Mouse (Mus musculus): ENCODE results near the gene 1600012H06Rik. TPM values are rescaled to one million over a fixed set of nuclear protein-coding genes. Genes with fewer than 3 reads are reported as not detected.
"Not testable (repeated sequence)": the region's sequence is repeated elsewhere in the genome, so short reads cannot be mapped to it uniquely, and the experiment has no call there.

1600012H06Rik gene
- total RNA-seq, 2 experiments from 2014 or later = 13.9 to 16.4 TPM

GRCm38 (mm10) chr17:15000047-15000446, 57.1 kb downstream of the 1600012H06Rik start:
- H3K27ac ChIP-seq; H3K4me3 ChIP-seq; intact Hi-C loops (cut with DNase I); DNase-seq (ENCODE audit: extremely low spot score in 1 of 2, low spot score in 2 of 2): not testable (repeated sequence)

GRCm38 (mm10) chr17:15009088-15009487, 66.1 kb downstream of the 1600012H06Rik start:
- intact Hi-C loops (cut with DNase I); H3K27ac ChIP-seq; H3K4me3 ChIP-seq; DNase-seq (ENCODE audit: extremely low spot score in 1 of 2, low spot score in 2 of 2): not testable (repeated sequence)

Other genes starting within 250 kb of the 1600012H06Rik start
- 1 to 10 TPM; 4.2 to 4.6 TPM for gene Thbs2, start 248.9 kb upstream of the 1600012H06Rik start, total RNA-seq (2021)
- gene Wdr27, start within 50 bp of the 1600012H06Rik start, total RNA-seq (2021) = 1 to 10 TPM; 2.7 to 3.6 TPM
- gene Phf10, start 18.1 kb downstream of the 1600012H06Rik start, total RNA-seq (2021) = 10 to 100 TPM; 56.6 to 60.4 TPM
- 1 to 10 TPM; 5.9 to 6.3 TPM for gene 9030025P20Rik, start 35.3 kb downstream of the 1600012H06Rik start, total RNA-seq (2021)
- not detected for gene Gm3417, start 35.6 kb downstream of the 1600012H06Rik start, total RNA-seq (2021)
- 1 to 10 TPM; 2.4 to 3.0 TPM for gene Gm3435, start 67.0 kb downstream of the 1600012H06Rik start, total RNA-seq (2021)
- gene Ermard, start 98.0 kb downstream of the 1600012H06Rik start, total RNA-seq (2021) = 10 to 100 TPM; 49.9 to 52.6 TPM
- 1 to 10 TPM; 1.6 TPM for gene Tcte3, start 98.3 kb downstream of the 1600012H06Rik start, total RNA-seq (2021)
- 1 to 10 TPM; 7.9 to 9.7 TPM for gene Gm3448, start 98.4 kb downstream of the 1600012H06Rik start, total RNA-seq (2021)

Measured in left cerebral cortex, adult 2 months (tissue).